Mouse (Mus musculus): ENCODE results near the gene Fam196b.

The Fam196b gene

GRCm38 (mm10) chr11:34314534-34315379 lies at the start of gene Fam196b:
Gene Fam196b, plus strand, starts transcription at chr11:34314822.
- DNase-seq (ENCODE audit: low read depth, low spot score), result no peak

GRCm38 (mm10) chr11:34272016-34272415 lies 42.6 kb upstream of the Fam196b start:
- no peak for DNase-seq (ENCODE audit: low read depth, low spot score)

DNA sequence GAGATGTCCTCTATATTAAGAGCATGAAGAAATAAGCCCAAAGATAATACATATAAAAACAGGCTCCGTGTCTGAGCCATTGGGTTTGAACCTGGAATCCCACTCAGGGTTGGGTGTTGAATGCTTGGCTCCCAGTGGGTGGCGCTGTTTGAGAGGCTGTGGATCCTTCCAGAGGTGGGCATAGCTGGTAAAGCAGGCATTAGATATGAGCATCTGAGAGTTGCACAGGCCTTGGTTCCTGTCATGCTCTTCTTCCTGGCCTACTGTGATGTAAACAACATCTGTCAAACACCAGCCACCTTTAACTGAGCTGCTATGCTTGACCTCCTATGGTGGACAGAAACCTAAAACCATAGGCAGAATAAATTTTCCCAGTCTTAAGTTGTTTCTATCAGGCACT lies 38.7 kb upstream of the Fam196b start:
- no peak for DNase-seq (ENCODE audit: low read depth, low spot score)

DNA sequence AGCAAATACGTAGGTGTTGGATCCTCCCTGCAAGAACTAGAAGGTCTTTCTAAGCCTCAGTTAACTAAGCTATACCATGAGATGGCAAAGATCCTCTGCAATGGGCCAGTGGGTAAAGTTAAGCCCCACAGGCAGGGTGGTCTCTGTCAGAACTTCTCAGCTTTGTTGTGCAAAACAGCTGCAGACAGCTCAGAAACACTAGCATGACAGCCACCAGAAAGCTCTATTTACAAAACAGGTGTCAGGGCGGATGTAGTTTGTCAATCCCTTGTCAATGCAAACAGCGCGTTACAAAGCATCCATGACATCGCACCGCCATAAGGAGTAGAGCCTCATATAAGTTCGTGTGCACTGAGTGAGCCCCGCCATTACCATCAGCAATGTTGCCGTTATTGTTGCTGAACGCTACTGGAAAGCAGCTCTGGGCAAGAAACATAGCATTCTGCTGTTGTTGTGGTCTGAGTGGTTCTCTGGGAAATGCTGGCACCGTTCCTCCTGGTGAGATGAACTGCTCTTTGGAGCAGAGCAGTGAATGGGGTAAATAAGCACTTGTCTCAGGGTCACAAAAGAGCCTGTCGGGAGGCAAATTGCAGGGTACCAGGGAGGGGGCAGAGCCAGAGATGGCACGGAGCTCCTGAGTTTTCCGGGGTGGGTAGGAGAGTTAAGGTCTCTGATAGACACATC lies 38.1 kb upstream of the Fam196b start:
- no peak for DNase-seq (ENCODE audit: low read depth, low spot score)

- no peak for DNase-seq (ENCODE audit: low read depth, low spot score)
Observed at GRCm38 (mm10) chr11:34277047-34277445, 37.6 kb upstream of the Fam196b start.

DNA sequence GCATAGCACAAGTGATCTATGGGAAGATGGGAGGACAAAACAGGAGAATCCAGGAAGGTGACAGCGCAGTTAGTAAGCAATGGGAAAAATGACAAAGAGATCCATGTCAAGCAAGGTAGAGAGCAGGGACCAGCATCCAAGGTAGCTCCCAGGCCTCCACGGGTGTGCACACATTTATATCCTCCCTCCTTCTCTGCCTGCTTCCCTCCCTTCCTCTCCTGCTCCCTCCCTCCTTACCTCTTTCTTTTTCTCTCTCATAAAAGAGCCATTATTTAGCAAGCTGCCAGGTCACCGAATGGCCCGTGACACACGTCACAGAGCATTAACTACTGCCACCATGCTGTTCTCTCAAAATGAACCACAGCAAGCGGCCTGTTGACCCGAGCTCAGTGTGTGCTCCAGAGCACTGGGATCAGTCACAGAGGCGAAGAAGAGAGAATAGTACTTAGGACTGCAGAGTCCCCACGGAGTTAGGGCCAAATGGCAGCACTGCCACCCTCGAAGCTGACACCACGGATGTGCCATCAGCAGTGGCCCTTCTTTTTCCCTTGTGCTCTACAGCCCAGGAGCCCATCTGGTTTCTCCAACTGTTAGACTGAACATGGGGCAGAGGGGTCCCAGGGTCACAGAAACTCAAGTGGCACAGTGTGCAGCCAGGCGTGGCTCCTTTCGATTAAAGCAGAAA lies 30.4 kb upstream of the Fam196b start:
- DNase-seq (ENCODE audit: low read depth, low spot score), result no peak

DNA sequence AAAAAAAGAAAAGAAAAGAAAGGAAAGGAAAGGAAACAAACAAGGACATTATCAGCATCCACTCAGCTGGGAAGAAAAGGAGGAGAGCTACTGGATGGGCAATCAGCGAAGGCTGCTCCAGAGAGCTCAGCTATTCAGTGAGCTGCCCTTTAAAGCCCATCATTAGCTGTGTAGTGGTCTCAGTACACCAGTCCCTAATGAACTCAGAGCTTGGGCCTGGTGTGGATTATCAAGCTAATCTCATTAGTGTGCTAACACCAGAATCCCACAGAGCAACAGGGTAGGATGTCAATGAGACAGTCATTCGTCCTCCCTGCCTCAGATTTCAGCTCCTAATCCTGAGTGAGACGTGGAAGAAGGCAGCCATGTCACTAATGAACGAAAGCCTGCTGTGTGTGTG lies 24.4 kb upstream of the Fam196b start:
- no peak for DNase-seq (ENCODE audit: low read depth, low spot score)

- DNase-seq (ENCODE audit: low read depth, low spot score), result no peak
Observed at GRCm38 (mm10) chr11:34290708-34291107, 23.9 kb upstream of the Fam196b start.

DNA sequence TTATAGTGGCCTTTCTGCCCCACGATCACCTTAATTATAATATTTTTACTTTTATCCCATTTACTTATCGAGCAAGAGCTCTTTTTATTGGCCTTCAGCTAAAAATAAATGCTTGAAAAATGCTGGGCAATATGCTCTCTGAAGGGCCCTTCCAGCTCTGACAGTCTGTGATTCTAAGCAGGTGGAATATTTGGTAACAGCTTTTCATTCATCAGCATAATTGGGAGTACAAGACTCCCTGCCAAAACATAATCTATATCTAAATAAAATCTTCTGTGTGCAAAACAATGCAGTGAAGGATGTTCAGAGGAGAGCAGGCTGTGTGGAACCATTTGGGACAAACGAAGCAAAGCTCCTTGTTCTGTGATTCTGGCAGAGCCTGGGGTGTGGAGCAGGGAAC lies 23.3 kb upstream of the Fam196b start:
- no peak for DNase-seq (ENCODE audit: low read depth, low spot score)

GRCm38 (mm10) chr11:34297698-34298378 lies 16.8 kb upstream of the Fam196b start:
- no peak for DNase-seq (ENCODE audit: low read depth, low spot score)

- no peak for DNase-seq (ENCODE audit: low read depth, low spot score)
Observed at GRCm38 (mm10) chr11:34299550-34299949, 15.1 kb upstream of the Fam196b start.

DNA sequence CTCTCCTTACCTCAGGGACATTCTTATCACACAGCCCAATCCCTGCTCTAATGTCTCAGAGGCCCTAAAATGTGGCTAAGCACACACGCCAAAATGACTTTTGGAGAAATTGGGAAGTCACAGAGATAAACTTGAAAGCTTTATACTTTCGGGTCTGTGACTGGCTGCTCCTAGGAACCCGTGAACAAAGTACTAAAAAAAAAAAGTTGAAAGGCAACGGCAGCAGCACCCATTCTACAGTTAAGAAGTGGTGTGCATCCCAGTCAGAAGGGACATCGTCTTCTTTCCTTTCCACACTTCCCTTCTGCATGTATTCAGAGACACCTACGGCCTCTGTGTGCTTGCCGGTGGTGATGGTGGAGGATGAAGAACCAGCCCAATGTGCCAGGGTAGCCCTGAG lies 14.6 kb upstream of the Fam196b start:
- DNase-seq (ENCODE audit: low read depth, low spot score), result no peak

GRCm38 (mm10) chr11:34306231-34306630 lies 8.4 kb upstream of the Fam196b start:
- DNase-seq (ENCODE audit: low read depth, low spot score), result no peak

DNA sequence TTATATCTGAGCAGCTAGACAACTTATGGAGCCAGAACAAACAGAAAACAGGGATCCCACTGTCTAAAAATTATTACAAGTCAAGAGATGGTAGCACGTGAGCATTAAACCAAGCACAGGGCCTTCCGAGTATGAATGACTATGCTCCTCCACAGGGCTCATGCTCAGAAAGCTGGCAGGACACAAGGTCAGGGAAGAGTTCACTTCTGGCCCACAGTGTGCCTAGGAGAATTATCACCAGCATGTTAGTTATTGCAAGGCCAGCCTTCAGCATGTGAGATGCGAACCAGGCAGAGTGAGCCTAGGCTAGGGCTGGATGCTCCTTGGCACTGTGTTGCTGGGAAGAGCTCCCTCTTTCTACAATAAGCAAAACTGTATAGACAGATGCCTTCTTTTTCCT lies 5.9 kb upstream of the Fam196b start:
- no peak for DNase-seq (ENCODE audit: low read depth, low spot score)

GRCm38 (mm10) chr11:34309360-34309759 lies 5.3 kb upstream of the Fam196b start:
- DNase-seq (ENCODE audit: low read depth, low spot score), result no peak

- no peak for DNase-seq (ENCODE audit: low read depth, low spot score)
Observed at GRCm38 (mm10) chr11:34311717-34312116, 2.9 kb upstream of the Fam196b start.

DNA sequence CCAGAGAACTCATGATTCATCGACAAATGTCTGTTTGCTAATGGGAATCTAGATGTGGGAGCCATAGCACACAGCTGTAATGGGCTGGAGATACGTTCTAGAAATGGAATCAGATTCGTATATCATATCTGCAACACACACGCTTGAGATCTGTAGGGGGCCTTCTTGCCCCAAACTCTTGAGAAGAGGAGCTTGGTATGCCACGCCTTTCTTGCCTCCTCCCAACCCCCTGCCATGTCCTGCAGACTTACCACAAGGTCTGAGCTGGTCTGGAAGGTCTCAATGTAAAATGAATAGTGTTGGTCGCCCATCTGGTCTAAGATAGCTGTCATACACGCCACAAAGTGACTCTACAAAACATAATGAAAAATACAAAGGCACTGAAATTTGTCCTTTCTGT lies 2.4 kb upstream of the Fam196b start:
- no peak for DNase-seq (ENCODE audit: low read depth, low spot score)

DNA sequence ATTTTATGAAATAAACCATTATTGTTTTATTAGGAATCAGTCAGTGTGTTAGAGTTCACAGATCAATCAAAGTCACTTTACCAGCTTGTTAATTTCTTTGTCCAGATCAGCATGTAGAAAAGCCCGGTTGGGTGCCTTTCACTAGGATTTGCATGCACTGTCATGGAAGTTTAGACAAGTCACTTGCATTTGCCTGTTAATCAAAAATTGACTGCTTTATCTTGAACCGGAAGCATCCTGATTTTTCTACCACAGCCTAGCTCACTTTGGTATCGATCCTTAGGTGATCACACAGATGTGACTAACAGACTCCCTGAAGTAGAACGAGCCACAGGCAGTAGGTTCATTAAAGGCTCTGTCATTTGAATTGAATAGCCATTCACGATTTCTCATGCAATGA lies 761 bp downstream of the Fam196b start:
- no peak for DNase-seq (ENCODE audit: low read depth, low spot score)

- no peak for DNase-seq (ENCODE audit: low read depth, low spot score)
Observed at GRCm38 (mm10) chr11:34316176-34316575, 1.6 kb downstream of the Fam196b start.

GRCm38 (mm10) chr11:34317001-34317400 lies 2.4 kb downstream of the Fam196b start:
- no peak for DNase-seq (ENCODE audit: low read depth, low spot score)

- DNase-seq (ENCODE audit: low read depth, low spot score), result no peak
Observed at GRCm38 (mm10) chr11:34319282-34319681, 4.7 kb downstream of the Fam196b start.

DNA sequence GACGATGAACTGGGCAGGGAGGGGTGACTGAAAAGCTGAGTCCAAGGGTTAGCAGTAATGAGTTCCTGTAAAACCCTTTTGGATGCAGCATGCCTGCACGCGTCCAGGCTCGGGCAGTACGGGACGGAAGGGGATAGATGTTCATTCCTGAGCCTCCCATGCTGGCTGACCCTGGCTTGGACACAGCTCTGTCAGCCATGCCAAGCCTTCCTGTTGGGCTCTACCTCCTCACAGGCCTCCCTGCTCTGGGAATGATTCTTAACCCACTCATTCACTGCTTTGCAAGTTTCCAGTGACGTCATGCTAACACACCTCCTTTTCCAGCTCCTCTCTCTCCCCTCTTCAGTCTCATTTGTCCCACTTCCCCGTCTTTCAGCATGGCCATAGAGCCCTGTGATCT lies 9.0 kb downstream of the Fam196b start:
- DNase-seq (ENCODE audit: low read depth, low spot score), result no peak
